Mouse (Mus musculus) embryonic fibroblast, embryonic 13.5 days (primary cell): ENCODE measurements around the gene Vsir. TPM values are rescaled to one million over a fixed set of nuclear protein-coding genes. Genes with fewer than 3 reads are reported as not detected.

Source experiments
- H3K27ac ChIP-seq: 2 replicates; pipeline ENCODE4 v1.5.1; 2012; ENCODE audit warnings: low read length, control low read depth, inconsistent platforms; ENCODE audit not compliant: insufficient read depth
- H3K4me1 ChIP-seq: 2 replicates; pipeline ENCODE4 v1.6.1; 2011; ENCODE audit warnings: low read length; ENCODE audit not compliant: control insufficient read depth, insufficient read depth
- H3K4me3 ChIP-seq: 2 replicates; pipeline ENCODE4 v1.5.1; 2011; ENCODE audit warnings: mild to moderate bottlenecking, control low read depth, low read length; ENCODE audit not compliant: insufficient read depth
- CTCF ChIP-seq: IDR thresholded peaks from 2 replicates; pipeline ENCODE4 v1.5.1; 2011; ENCODE audit warnings: mild to moderate bottlenecking, control low read depth, low read length, moderate library complexity, borderline replicate concordance; ENCODE audit not compliant: insufficient read depth
- POLR2A ChIP-seq: IDR thresholded peaks from 2 replicates; pipeline ENCODE4 v1.6.1; 2011; ENCODE audit warnings: low read depth, mild to moderate bottlenecking, control low read depth, low read length, moderate library complexity
- polyA plus RNA-seq: library from polyadenylated mRNA; stranded (reverse); fragments of >200 nt; gene quantifications from 2 replicates; pipeline ENCODE4 v1.2.4, GENCODE M21; 2011; ENCODE audit warnings: low read depth; ENCODE audit not compliant: missing spikeins, insufficient read length

Gene Vsir
- 5.1 and 7.7 TPM in 2 replicates for polyA plus RNA-seq

- TF ChIP-seq POLR2A = 0 out of 2 replicates have a peak, but pooled peaks have one; percentile 24
- TF ChIP-seq CTCF = peak; percentile 43; the same call in 1 of the 2 replicates
- Histone ChIP-seq H3K4me1 (peaks cover 8% of the 10 kb centered on the region), H3K4me3 (peak within 1 kb of the TSS; percentile 9; the same call in 1 of the 2 replicates), H3K27ac (no peak within 1 kb of the TSS)
Observed at GRCm38 (mm10) chr10:60346701-60347405, at the start of gene Vsir. Gene Vsir, plus strand, starts transcription at chr10:60346851.

GRCm38 (mm10) chr10:60299636-60300035 lies 47.0 kb upstream of the Vsir start:
- H3K4me3 ChIP-seq = no peak overlapping the region
- no peak overlapping the region for H3K27ac ChIP-seq
- H3K4me1 ChIP-seq = no peaks in the 10 kb centered on the region
- TF ChIP-seq POLR2A (no peak), CTCF (no peak)

GRCm38 (mm10) chr10:60303419-60303818 lies 43.2 kb upstream of the Vsir start:
- Histone ChIP-seq H3K4me1 (no peaks in the 10 kb centered on the region), H3K4me3 (no peak overlapping the region), H3K27ac (no peak overlapping the region)
- no peak for TF ChIP-seq POLR2A

GRCm38 (mm10) chr10:60304854-60305628 lies 41.6 kb upstream of the Vsir start:
- TF ChIP-seq CTCF = peak; percentile 43; the same call in 1 of the 2 replicates
- TF ChIP-seq POLR2A = no peak
- Histone ChIP-seq H3K27ac (no peak overlapping the region), H3K4me3 (no peak overlapping the region), H3K4me1 (no peaks in the 10 kb centered on the region)

- TF ChIP-seq CTCF (no peak), POLR2A (no peak)
- no peak overlapping the region for H3K4me3 ChIP-seq
- no peak overlapping the region for H3K27ac ChIP-seq
- H3K4me1 ChIP-seq = no peaks in the 10 kb centered on the region
Observed at GRCm38 (mm10) chr10:60310629-60311028, 36.0 kb upstream of the Vsir start.

GRCm38 (mm10) chr10:60313606-60314005 lies 33.0 kb upstream of the Vsir start:
- TF ChIP-seq CTCF = no peak
- no peak for TF ChIP-seq POLR2A
- Histone ChIP-seq H3K27ac (no peak overlapping the region), H3K4me1 (no peaks in the 10 kb centered on the region), H3K4me3 (no peak overlapping the region)

- no peaks in the 10 kb centered on the region for H3K4me1 ChIP-seq
- no peak overlapping the region for H3K27ac ChIP-seq
- no peak for TF ChIP-seq POLR2A
- no peak for TF ChIP-seq CTCF
- no peak overlapping the region for H3K4me3 ChIP-seq
Observed at GRCm38 (mm10) chr10:60316166-60316565, 30.5 kb upstream of the Vsir start.

- TF ChIP-seq POLR2A = no peak
- TF ChIP-seq CTCF = no peak
- H3K27ac ChIP-seq = no peak overlapping the region
- no peak overlapping the region for H3K4me3 ChIP-seq
- no peaks in the 10 kb centered on the region for H3K4me1 ChIP-seq
Observed at GRCm38 (mm10) chr10:60328963-60329650, 17.5 kb upstream of the Vsir start.

GRCm38 (mm10) chr10:60334583-60334982 lies 12.1 kb upstream of the Vsir start:
- H3K4me3 ChIP-seq = no peak overlapping the region
- H3K27ac ChIP-seq = no peak overlapping the region
- no peak for TF ChIP-seq POLR2A
- no peaks in the 10 kb centered on the region for H3K4me1 ChIP-seq
